Mouse (Mus musculus) MEL-GATA-1-ER (cell line): Measurements from ENCODE around the gene Kcnq1.

ENCODE experiments used
- DNase-seq: peaks from one replicate; pipeline ENCODE4 v3.0.0-alpha.2; 2012; ENCODE audit warnings: low read depth; ENCODE audit errors: extremely low read depth

The Kcnq1 gene

GRCm38 (mm10) chr7:143310311-143310710 lies 204.1 kb downstream of the Kcnq1 start:
- no peak for DNase-seq

- no peak for DNase-seq
Observed at GRCm38 (mm10) chr7:143310847-143311246, 204.7 kb downstream of the Kcnq1 start.

DNA sequence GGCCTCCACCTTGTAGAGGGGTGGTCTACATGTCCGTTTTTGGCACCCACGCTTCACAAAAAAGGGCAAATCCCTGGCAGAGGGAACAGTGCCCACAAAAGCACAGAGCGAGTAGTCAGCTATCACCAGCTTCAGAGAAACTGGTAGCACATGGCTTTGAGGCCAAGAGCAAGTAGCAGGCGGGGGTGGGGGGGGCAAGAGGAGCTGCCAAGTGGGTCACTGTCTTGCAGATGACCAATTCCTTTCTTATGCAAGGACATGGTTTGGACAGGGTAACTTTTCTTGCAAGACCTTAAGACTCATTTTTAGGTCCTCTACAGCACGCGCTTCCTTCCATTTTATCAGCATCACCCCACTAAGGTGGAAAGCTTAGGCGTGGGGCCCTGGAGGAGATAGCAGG lies 205.3 kb downstream of the Kcnq1 start:
- DNase-seq = no peak

DNA sequence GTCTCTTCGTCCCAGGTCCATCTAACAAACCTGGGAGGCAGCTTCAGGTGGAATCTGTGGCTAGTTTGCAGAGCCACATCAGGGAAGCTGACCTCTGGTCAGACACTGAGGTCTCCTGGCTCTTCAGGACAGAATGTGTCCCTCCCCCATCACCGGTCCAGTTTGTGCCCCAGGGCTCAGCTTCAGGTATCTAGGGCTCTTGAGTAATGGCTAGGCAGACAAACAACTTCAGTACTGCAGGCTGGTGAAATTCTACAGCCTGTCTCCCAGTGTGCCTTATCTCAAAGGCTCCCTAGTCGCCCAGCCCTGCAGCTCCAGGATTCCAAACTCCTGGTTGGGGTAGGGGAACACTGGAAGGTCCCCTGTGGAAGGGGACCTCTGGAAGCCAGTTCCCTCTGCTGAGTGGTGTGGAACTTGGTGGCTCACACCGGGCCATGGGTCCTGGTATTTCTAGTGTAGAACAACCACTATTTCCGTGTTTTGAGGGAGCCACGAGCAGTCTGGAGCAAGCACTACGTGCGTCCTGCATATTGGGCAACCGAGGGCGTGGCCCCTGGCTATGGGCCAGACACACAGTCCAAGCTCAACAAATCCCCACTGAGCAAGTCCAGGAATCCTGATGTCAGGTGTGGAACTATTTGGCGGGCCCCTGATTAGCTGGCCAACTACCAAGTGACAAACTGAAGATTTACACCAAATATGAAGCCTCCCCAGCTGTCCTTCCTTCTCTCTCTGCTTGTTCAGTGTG lies 207.6 kb downstream of the Kcnq1 start:
- DNase-seq = no peak

GRCm38 (mm10) chr7:143318512-143318911 lies 212.3 kb downstream of the Kcnq1 start:
- no peak for DNase-seq

DNA sequence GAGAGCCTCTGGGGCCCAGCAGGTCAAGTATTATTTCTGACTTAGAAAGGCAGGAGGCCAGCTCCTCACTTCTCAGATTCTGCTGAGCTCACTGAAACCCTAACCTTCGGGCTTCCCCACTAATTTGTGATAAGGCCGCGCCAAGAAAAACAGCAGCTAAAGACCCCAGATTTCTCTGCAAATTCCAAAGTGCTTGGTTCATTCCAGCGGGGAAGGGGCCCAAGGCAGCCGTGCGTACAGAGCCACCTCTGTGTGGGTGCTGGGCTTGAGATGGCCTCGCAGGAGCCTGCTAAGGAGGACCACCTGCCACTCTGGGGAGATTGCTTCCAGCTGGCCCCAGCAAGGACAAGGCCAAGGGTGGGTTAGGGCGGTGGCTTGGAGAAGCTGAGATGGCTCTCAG lies 214.2 kb downstream of the Kcnq1 start:
- DNase-seq = no peak

DNA sequence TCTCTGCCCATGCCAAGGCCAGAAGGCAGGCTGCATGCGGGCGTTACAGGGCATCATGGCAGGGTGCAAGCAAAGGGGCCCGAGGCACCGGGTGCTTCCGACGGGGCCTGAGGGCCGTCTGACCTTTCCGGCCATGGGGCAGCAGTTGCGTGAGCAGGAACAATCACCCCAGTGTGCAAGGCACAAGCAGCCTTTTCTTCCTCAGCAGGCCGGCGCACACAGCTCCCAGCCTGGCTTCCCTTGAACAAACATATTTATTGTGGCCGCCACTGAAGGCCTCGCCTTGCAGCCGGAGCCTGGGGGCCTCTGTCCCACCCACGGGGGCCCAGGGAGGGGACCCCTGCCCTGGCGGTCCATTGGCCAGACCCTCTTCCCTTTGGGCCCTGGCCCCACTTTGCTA lies 218.9 kb downstream of the Kcnq1 start:
- DNase-seq = no peak

- no peak for DNase-seq
Observed at GRCm38 (mm10) chr7:143328185-143328915, 222.2 kb downstream of the Kcnq1 start.

- DNase-seq = no peak
Observed at GRCm38 (mm10) chr7:143329110-143329810, 223.1 kb downstream of the Kcnq1 start.

DNA sequence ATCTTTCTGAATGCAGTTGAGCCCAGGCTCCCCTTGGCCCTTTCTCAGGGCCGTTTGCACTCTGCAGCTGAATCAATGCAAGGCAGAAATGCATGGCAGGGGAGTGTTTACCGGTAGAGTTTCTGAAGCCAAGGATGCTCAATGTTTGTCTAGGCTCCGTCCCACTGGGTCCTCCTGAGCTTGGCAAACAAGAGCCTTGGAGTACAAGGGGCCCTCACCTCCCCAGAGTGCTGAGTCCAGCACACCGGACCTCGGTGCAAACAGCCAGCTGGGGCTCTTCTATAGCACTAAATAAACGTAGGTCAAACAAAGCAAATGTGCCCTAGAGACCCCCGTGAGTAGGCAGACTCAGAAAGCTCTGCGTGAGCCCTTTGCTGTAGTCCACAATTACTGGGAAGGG lies 226.9 kb downstream of the Kcnq1 start:
- no peak for DNase-seq

DNA sequence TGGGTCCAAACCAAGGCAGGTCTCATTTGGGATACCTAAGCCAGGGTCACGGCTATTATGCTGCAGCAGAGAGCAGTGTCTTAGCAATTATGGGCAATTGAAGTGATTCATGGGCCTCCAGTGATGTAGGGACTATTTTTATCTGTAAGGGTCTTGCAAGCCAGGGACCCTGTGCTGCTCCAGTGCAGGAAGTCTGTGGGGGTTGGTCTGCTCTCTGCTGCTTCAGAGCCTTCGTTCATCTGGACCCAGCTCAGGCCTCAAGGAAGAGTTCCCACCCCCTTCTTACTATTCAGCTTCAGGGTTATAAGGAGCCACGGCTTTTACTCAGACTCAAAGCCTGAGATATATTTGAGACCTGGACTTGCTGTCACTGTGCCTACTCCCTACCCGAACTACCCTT lies 227.4 kb downstream of the Kcnq1 start:
- DNase-seq = no peak

- DNase-seq = no peak
Observed at GRCm38 (mm10) chr7:143338690-143339089, 232.5 kb downstream of the Kcnq1 start.

- no peak for DNase-seq
Observed at GRCm38 (mm10) chr7:143340601-143341281, 234.6 kb downstream of the Kcnq1 start.

DNA sequence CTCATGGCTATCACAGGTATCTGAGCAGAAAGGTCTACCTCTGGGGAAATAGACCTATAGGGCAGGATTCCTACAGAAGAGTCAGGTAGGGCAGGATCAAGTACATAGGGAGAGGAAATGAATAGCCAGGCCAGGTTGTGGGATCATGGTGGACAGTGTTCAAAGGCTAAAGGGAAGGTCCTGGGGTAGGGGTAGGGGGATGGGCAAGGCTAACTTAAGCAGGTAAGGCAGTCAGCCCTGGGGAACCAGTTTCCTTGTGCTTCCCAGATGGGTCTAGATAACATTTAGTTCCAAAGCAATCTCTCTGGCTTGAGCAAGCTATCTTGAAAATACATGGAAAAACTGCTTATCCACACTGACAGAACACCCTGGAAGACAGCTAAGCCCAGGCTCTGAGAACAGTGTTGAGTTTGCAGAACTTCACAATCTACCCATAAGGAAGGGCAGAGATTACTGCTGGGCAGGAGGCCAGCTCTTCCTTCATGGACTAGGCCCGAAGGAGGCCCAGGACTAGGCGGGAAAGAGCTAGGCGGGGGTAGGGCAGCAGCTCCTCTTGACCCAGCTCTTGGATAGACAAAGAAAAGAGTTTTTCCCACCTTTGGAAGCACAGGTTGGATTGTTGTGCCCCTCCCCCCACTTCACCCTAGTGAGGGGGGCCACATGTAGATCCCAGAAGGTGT lies 235.3 kb downstream of the Kcnq1 start:
- no peak for DNase-seq

- DNase-seq = no peak
Observed at GRCm38 (mm10) chr7:143343781-143344306, 237.7 kb downstream of the Kcnq1 start.

DNA sequence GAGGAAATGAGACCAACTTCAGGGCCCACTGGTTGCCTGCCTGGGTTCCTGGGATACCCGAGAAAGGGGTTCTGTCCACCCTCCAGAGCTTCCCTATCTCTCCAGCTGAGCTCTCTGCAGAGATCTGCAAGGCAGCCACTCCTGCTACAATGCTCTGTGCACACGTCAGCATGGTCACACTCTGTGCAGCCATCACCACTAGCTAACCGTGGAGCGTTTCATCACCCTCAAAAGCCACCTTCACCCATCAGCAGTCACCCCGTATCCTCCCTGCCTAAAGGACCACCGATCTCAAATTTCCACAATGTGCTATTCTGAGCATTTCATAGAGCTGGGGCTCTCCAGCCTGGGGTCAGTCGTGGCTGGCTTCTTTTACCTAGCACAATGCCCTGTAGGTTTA lies 243.1 kb downstream of the Kcnq1 start:
- no peak for DNase-seq

GRCm38 (mm10) chr7:143349848-143350247 lies 243.7 kb downstream of the Kcnq1 start:
- DNase-seq = no peak

DNA sequence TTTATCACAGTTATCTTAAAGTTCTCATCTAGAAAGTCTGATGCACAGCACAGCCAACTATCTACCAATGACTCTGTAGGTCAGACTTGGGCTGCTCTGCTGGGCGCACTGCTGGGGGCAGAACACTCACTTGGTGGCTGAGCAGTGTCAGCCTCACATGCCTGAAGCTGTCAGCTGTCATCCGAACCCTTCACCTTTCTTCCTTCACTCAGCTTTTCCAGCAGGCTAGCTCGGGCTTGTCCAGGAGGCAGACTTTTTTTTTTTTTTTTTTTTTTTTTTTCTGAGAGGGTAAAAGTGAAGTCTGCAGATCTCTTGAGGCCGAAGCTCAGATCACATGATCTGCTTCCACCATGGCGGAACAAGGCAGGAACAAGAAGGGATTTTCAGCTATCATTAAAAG lies 249.7 kb downstream of the Kcnq1 start:
- no peak for DNase-seq

DNA sequence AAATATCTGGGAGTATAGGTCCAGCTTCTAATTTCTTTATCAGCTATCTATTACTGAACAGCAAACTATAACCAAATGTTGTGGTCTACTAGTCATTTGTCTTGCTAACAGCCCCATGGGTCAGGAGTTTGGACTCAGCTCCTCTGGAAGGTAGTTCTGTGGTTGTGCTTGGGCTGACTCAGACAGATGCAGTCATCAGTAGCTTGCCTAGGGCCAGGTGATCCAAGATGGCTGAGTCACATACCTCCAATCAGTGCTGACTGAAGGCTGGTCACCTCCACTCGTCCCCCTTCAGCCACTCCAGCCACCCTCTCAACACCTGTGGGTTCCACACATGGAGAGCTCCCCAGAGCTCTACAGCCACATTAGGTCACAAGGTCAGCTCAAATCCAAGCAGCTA lies 250.9 kb downstream of the Kcnq1 start:
- no peak for DNase-seq

- DNase-seq = no peak
Observed at GRCm38 (mm10) chr7:143357831-143358230, 251.7 kb downstream of the Kcnq1 start.

DNA sequence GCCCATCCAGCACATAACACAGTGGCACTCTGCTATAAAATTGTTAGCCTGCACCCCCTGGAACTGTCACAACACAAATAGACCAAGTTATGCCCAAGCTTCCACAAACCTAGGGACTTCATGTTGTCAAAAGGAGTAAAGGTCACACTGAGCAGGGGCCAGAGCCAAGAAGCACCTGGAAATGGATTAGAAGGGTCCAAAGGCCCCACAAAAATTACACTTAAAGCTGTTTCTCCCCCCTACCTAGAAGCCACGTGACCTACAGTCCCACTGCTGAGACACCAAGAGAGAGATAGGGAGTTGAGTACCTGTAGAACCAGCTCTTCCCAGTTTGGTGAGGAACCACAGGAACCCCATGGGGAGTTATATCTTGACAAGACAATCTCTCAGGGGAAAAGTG lies 253.6 kb downstream of the Kcnq1 start:
- no peak for DNase-seq
